Mouse (Mus musculus): ENCODE measurements around the gene Calml4.

Calml4 gene

GRCm38 (mm10) chr9:62901736-62902135 is 43.9 kb downstream of the Calml4 start:
- no peak for DNase-seq (ENCODE audit: low spot score in 2 of 2)

- no peak for DNase-seq (ENCODE audit: low spot score in 2 of 2)
Observed at GRCm38 (mm10) chr9:62903841-62904240, 46.0 kb downstream of the Calml4 start.

GRCm38 (mm10) chr9:62905039-62905438 is 47.2 kb downstream of the Calml4 start:
- DNase-seq (ENCODE audit: low spot score in 2 of 2), result no peak

- DNase-seq (ENCODE audit: low spot score in 2 of 2), result no peak
Observed at GRCm38 (mm10) chr9:62913390-62914069, 55.6 kb downstream of the Calml4 start.

- no peak for DNase-seq (ENCODE audit: low spot score in 2 of 2)
Observed at GRCm38 (mm10) chr9:62917059-62917458, 59.2 kb downstream of the Calml4 start.

GRCm38 (mm10) chr9:62920877-62921276 is 63.0 kb downstream of the Calml4 start:
- no peak for DNase-seq (ENCODE audit: low spot score in 2 of 2)

- DNase-seq (ENCODE audit: low spot score in 2 of 2), result no peak
Observed at GRCm38 (mm10) chr9:62924886-62925610, 67.2 kb downstream of the Calml4 start.
